Mouse (Mus musculus): ENCODE data around the gene Btrc. TPM values are rescaled to one million over a fixed set of nuclear protein-coding genes. Genes with fewer than 3 reads are reported as not detected.

Btrc gene
- polyA plus RNA-seq, 1 experiment from 2014 or later = 15.0 TPM

- 83% methylated on average over 4 of the region's 4 CpGs for WGBS
- H3K4me2 ChIP-seq (replicated peaks; ENCODE audit: low read depth) = no peak overlapping the region
- no peak for DNase-seq (ENCODE audit: low spot score)
- no peak overlapping the region for H3K4me3 ChIP-seq (ENCODE audit: low read depth, low read length)
- H3K27ac ChIP-seq (replicated peaks) = no peak overlapping the region
- no peaks in the 10 kb centered on the region for H3K9me3 ChIP-seq (ENCODE audit: control insufficient read depth, low read length)
- TF ChIP-seq CTCF (IDR thresholded peaks at IDR 0.05; ENCODE audit: low read depth) (no peak), EP300 (optimal IDR thresholded peaks at IDR 0.05) (no peak)
- H3K4me1 ChIP-seq (replicated peaks; ENCODE audit: control insufficient read depth, insufficient read depth) = no peaks in the 10 kb centered on the region
- H3K27me3 ChIP-seq (ENCODE audit: control insufficient read depth, insufficient read depth, low read length) = no peaks in the 10 kb centered on the region
- no peak overlapping the region for H3K9ac ChIP-seq (ENCODE audit: low read length)
- ATAC-seq (ENCODE audit: low FRiP score, low TSS enrichment) = no peak
- H3K36me3 ChIP-seq (ENCODE audit: control insufficient read depth, insufficient read depth, low read length) = no peaks in the 10 kb centered on the region
Observed at GRCm38 (mm10) chr19:45480951-45481350, 117.4 kb downstream of the Btrc start.

- Histone ChIP-seq H3K27ac (replicated peaks) (no peak overlapping the region), H3K4me3 (ENCODE audit: low read depth, low read length) (no peak overlapping the region), H3K9me3 (ENCODE audit: control insufficient read depth, low read length) (no peaks in the 10 kb centered on the region), H3K36me3 (ENCODE audit: control insufficient read depth, insufficient read depth, low read length) (no peaks in the 10 kb centered on the region), H3K4me1 (replicated peaks; ENCODE audit: control insufficient read depth, insufficient read depth) (no peaks in the 10 kb centered on the region), H3K4me2 (replicated peaks; ENCODE audit: low read depth) (no peak overlapping the region), H3K27me3 (ENCODE audit: control insufficient read depth, insufficient read depth, low read length) (no peaks in the 10 kb centered on the region), H3K9ac (ENCODE audit: low read length) (no peak overlapping the region)
- TF ChIP-seq CTCF (IDR thresholded peaks at IDR 0.05; ENCODE audit: low read depth) = no peak
- no peak for TF ChIP-seq EP300 (optimal IDR thresholded peaks at IDR 0.05)
- WGBS = 59% methylated on average over 2 of the region's 2 CpGs
- DNase-seq (ENCODE audit: low spot score) (no peak), ATAC-seq (ENCODE audit: low FRiP score, low TSS enrichment) (no peak)
Observed at GRCm38 (mm10) chr19:45483470-45483869, 119.9 kb downstream of the Btrc start.

- H3K27ac ChIP-seq (replicated peaks) = no peak overlapping the region
- TF ChIP-seq CTCF (IDR thresholded peaks at IDR 0.05; ENCODE audit: low read depth) (peak; percentile 59), EP300 (optimal IDR thresholded peaks at IDR 0.05) (no peak)
- no peak for DNase-seq (ENCODE audit: low spot score)
- no peak overlapping the region for H3K4me2 ChIP-seq (replicated peaks; ENCODE audit: low read depth)
- no peaks in the 10 kb centered on the region for H3K9me3 ChIP-seq (ENCODE audit: control insufficient read depth, low read length)
- no peak overlapping the region for H3K4me3 ChIP-seq (ENCODE audit: low read depth, low read length)
- no peaks in the 10 kb centered on the region for H3K36me3 ChIP-seq (ENCODE audit: control insufficient read depth, insufficient read depth, low read length)
- no peak for ATAC-seq (ENCODE audit: low FRiP score, low TSS enrichment)
- H3K4me1 ChIP-seq (replicated peaks; ENCODE audit: control insufficient read depth, insufficient read depth) = no peaks in the 10 kb centered on the region
- 77% methylated on average over 6 of the region's 6 CpGs for WGBS
- no peaks in the 10 kb centered on the region for H3K27me3 ChIP-seq (ENCODE audit: control insufficient read depth, insufficient read depth, low read length)
- H3K9ac ChIP-seq (ENCODE audit: low read length) = no peak overlapping the region
Observed at GRCm38 (mm10) chr19:45486206-45486991, 122.9 kb downstream of the Btrc start.

GRCm38 (mm10) chr19:45486992-45487387 lies 123.5 kb downstream of the Btrc start:
- no peaks in the 10 kb centered on the region for H3K36me3 ChIP-seq (ENCODE audit: control insufficient read depth, insufficient read depth, low read length)
- no peaks in the 10 kb centered on the region for H3K9me3 ChIP-seq (ENCODE audit: control insufficient read depth, low read length)
- H3K27me3 ChIP-seq (ENCODE audit: control insufficient read depth, insufficient read depth, low read length) = no peaks in the 10 kb centered on the region
- 84% methylated on average over 3 of the region's 3 CpGs for WGBS
- H3K4me1 ChIP-seq (replicated peaks; ENCODE audit: control insufficient read depth, insufficient read depth) = no peaks in the 10 kb centered on the region
- no peak overlapping the region for H3K4me3 ChIP-seq (ENCODE audit: low read depth, low read length)
- H3K9ac ChIP-seq (ENCODE audit: low read length) = no peak overlapping the region
- no peak for DNase-seq (ENCODE audit: low spot score)
- no peak overlapping the region for H3K4me2 ChIP-seq (replicated peaks; ENCODE audit: low read depth)
- TF ChIP-seq CTCF (IDR thresholded peaks at IDR 0.05; ENCODE audit: low read depth) (no peak), EP300 (optimal IDR thresholded peaks at IDR 0.05) (no peak)
- no peak overlapping the region for H3K27ac ChIP-seq (replicated peaks)
- ATAC-seq (ENCODE audit: low FRiP score, low TSS enrichment) = no peak

- TF ChIP-seq EP300 (optimal IDR thresholded peaks at IDR 0.05) = no peak
- no peak for TF ChIP-seq CTCF (IDR thresholded peaks at IDR 0.05; ENCODE audit: low read depth)
- DNase-seq (ENCODE audit: low spot score) (no peak), ATAC-seq (ENCODE audit: low FRiP score, low TSS enrichment) (no peak)
- no peaks in the 10 kb centered on the region for H3K36me3 ChIP-seq (ENCODE audit: control insufficient read depth, insufficient read depth, low read length)
- H3K9ac ChIP-seq (ENCODE audit: low read length) = no peak overlapping the region
- 61% methylated on average over 6 of the region's 6 CpGs for WGBS
- H3K27ac ChIP-seq (replicated peaks) = no peak overlapping the region
- no peaks in the 10 kb centered on the region for H3K9me3 ChIP-seq (ENCODE audit: control insufficient read depth, low read length)
- H3K27me3 ChIP-seq (ENCODE audit: control insufficient read depth, insufficient read depth, low read length) = no peaks in the 10 kb centered on the region
- no peak overlapping the region for H3K4me2 ChIP-seq (replicated peaks; ENCODE audit: low read depth)
- no peak overlapping the region for H3K4me3 ChIP-seq (ENCODE audit: low read depth, low read length)
- no peaks in the 10 kb centered on the region for H3K4me1 ChIP-seq (replicated peaks; ENCODE audit: control insufficient read depth, insufficient read depth)
Observed at GRCm38 (mm10) chr19:45489961-45490360, 126.4 kb downstream of the Btrc start.

- H3K27ac ChIP-seq (replicated peaks) = no peak overlapping the region
- H3K36me3 ChIP-seq (ENCODE audit: control insufficient read depth, insufficient read depth, low read length) = no peaks in the 10 kb centered on the region
- no peak overlapping the region for H3K4me3 ChIP-seq (ENCODE audit: low read depth, low read length)
- no peaks in the 10 kb centered on the region for H3K9me3 ChIP-seq (ENCODE audit: control insufficient read depth, low read length)
- no peak overlapping the region for H3K4me2 ChIP-seq (replicated peaks; ENCODE audit: low read depth)
- WGBS = 86% methylated on average over 7 of the region's 7 CpGs
- ATAC-seq (ENCODE audit: low FRiP score, low TSS enrichment) (no peak), DNase-seq (ENCODE audit: low spot score) (no peak)
- H3K4me1 ChIP-seq (replicated peaks; ENCODE audit: control insufficient read depth, insufficient read depth) = no peaks in the 10 kb centered on the region
- H3K27me3 ChIP-seq (ENCODE audit: control insufficient read depth, insufficient read depth, low read length) = no peaks in the 10 kb centered on the region
- TF ChIP-seq EP300 (optimal IDR thresholded peaks at IDR 0.05) (no peak), CTCF (IDR thresholded peaks at IDR 0.05; ENCODE audit: low read depth) (no peak)
- no peak overlapping the region for H3K9ac ChIP-seq (ENCODE audit: low read length)
Observed at GRCm38 (mm10) chr19:45491246-45491645, 127.7 kb downstream of the Btrc start.
